Mouse (Mus musculus): ENCODE measurements around the gene Nfyc. TPM values are rescaled to one million over a fixed set of nuclear protein-coding genes. Genes with fewer than 3 reads are reported as not detected.

The Nfyc gene
- total RNA-seq (2015) (64.3 and 66.1 TPM in 2 replicates), total RNA-seq (2017) (55.0 and 67.3 TPM in 2 replicates)

DNA sequence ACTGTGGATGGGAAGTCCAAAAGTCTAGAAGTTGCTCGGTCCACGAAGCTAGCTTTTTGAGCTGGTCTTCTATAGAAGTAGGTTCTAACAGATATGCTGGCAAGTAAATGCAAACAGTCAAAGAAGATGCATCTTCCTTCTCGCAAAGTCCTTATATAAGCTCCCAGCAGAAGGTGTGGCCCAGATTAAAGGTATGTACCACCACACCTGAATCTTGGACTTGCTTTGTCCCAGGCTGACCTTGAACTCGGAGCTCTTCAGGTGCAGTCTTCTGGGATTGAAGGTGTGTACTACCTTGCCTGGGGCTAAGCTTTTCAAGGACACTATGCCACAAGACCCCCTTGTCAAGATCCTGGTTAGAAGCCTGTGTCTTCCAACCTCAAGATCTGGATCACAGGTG, at the start of gene Nfyc:
Gene Nfyc, minus strand, starts transcription at position 101 of the 400 bp plus-strand sequence.
- ATAC-seq (ENCODE audit: poor library complexity, severe bottlenecking), result no peak

DNA sequence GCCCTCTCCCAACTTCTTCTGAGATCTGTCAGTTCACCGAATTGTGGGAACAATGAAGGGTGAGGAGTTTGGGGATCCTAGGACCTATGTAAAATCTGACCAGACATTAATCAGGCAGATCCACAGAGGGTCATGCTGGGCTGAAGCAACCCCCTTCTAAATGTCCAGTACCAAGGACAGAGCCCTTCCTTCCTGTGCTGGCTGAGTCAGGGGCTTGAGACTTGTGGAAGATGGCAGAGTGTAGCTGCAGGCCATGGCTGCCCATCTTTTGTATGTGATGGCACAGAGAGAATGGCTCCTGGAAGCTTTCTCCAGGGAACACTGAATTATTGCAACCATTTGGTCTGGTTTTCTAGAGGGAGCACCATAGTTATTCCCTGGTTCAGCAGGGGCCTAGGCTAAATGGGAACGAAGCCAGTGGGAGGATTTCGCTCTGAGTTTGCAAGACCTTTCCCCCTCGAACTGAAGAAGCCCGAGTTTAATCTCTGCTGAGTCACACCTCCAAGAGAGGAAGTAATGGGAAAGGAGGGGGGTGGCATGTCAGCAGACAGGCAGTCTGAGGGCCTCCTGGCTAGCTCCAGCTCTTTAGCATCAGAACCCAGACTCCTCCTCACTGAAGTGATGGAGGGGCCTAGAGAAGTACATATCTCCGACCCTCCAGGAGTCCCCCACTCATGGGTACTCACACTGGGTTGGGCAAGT, 49.5 kb upstream of the Nfyc start:
- peak; percentile 76 for ATAC-seq (ENCODE audit: poor library complexity, severe bottlenecking)

DNA sequence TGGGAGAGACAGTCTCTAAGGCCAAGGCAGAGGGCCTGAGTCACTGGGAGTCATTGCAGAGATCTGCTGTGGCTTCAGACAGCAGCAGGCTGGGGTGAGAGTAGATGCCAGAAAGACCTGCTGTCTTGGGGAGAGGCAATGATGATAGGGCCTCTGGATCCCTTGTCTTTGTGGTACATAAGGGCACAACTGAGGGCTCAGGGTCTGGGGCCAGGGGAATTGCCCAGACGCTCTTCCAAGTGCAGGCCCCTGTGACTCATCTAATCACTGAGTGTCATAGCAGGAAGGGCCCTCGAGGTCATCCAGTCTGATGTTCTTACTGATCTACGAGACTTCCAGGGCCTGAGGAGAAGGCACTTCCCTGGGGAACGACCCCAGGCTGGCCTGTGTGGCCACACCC, 48.0 kb upstream of the Nfyc start:
- ATAC-seq (ENCODE audit: poor library complexity, severe bottlenecking), result no peak

DNA sequence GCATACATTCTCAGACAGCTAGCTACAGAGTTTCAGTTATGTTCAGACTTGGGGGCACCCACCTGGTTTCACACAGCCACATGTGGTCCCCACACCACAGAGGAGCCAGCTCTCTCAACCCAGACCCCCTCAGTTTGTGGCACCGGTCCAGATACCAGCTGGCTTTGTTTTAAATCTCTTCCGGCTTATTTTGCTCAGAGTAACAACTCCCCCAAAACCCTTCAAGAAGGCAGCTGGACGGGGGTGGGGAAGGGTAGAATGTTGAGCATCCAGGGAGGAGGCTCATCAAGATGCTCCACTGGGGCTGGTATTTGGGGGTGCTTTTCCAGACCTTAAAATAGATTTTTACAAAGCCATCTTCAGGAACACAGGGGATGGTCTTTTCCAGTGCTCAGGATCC, 47.4 kb upstream of the Nfyc start:
- no peak for ATAC-seq (ENCODE audit: poor library complexity, severe bottlenecking)

DNA sequence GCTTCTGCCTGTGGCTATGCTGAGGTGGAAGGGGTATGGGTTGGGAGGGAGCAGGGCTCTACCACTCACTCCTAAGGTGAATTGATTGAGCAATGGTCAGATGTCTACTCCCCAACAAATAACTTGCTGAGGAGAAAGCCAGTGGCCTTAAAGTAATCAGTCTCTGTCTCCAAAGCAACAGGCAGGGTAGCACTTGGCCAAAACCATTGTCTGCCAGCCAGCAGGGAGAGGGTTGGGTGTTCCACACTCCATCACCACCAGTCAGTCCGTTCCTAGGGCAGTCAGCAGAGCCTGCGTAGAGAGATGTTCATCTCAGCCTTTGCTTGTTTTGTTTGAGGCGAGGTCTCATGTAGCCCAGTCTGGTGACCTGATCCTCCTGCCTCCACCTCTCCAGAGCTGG, 44.6 kb upstream of the Nfyc start:
- no peak for ATAC-seq (ENCODE audit: poor library complexity, severe bottlenecking)

DNA sequence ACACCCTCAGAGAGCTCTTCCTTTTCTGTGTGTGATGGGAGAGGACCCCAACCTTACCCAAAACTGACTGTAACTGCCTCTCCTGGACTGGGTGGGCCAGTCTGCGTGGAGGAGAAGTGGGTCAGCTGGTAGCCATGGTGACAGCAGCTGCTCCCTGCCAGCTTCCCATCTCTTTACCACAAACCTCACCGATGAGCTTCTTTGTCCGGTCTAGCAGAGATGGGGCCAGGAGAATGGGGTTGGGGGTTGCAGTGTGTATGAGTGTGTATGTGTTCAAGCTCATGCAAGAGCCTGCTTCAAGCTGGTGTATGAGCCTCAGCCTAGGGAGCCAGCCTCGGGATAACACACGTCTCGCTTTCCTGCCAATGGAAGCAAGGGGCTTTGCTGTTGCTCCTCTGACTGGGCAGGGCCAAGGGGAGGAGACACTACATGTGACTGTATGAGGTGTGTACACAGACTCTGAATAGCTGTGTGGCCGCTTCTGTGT, 38.9 kb upstream of the Nfyc start:
- ATAC-seq (ENCODE audit: poor library complexity, severe bottlenecking), result no peak

DNA sequence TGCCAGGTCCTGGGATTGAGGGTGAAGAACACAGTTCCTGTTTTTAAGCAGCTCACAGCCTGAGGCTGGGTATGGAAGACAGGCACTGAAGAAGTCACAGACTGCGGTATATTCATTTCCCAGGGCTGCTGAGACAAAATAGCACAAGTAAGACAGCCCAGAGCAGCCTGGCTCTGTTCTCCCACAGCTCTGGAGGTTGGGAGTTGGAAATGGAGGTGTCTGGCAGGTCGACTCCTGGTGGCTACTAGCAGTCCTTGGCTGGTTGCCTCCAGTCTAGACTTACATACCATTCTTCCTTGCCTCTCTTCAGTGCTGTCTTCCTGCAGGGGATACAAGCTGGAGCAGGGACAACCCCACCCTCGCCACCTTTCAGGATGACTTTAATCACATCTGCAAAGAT, 37.6 kb upstream of the Nfyc start:
- no peak for ATAC-seq (ENCODE audit: poor library complexity, severe bottlenecking)

DNA sequence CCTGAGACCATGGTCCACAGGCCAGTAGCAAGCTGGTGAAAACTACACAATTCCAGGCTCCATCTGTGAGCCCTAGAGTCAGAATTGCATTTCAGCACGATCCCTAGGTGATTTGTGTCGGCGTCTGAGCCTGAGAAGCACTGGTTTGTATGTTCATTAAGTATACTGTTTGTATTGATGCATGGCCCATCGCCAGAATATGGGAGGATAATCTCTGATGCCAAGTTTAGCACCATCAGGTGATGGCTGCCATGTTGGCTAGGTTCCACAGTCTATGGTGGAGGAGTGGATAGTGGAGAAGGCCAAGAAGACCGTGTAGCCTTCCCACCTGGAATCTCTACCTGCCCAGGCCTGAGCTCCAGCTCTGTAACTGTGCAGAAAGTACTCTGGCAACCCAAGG, 36.9 kb upstream of the Nfyc start:
- ATAC-seq (ENCODE audit: poor library complexity, severe bottlenecking), result no peak

DNA sequence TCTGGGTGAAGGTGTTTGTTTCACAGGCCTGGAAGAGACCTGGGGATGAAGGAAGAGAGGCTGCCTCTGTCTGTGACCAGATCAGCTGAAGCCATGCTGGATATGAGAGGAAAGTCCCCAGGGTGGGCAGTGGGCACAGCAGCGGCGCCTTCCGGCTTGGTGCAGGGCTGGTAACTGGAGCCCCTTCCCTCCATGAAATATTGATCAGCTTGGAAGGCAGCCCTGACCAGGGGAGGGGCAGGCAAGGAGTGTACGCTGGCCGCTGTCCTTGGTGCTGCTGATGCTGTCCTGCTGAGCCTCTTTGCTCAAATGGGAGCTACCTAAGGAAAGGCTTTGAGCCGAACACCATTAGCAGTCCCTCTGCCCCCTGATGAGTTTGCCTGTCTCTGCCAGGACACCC, 34.8 kb upstream of the Nfyc start:
- no peak for ATAC-seq (ENCODE audit: poor library complexity, severe bottlenecking)

DNA sequence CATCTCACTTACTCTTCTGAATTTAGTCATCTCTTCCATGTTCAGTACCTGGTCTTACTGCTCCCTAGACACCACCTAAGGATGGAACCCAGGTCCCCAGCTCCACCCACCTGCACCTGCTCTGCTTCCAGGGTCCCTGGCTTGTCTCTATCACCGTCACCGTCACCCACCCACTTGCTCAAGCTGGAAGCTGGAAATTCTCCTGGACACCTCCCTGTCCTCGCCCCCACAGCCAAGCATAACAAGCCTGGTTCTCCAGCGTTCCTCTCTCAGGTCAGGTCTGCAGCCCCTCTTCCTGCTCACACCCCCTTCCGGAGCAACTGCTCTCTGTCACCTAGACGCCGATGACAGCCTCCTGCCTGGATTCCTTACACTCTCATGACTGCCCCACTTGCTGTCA, 28.5 kb upstream of the Nfyc start:
- no peak for ATAC-seq (ENCODE audit: poor library complexity, severe bottlenecking)

DNA sequence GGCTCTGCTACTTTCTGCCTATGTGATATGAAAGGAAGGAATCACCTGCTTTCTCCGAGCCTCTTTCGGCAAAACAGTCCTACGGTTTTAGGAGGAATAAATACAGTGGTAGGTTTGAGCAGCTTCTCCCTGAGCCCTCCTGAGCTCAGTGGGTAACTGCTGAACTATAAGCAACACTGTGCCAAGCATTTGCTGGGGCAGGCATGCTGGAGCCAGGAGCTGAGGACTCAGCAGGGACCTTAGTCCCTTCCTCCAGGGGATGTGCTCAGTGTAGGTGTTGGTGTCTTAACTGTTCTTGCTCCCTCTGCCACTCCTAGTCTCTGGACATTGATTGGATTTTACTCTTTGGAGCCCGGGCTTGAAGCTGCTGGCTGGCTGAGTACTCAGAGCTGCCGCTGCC, 25.0 kb upstream of the Nfyc start:
- no peak for ATAC-seq (ENCODE audit: poor library complexity, severe bottlenecking)

DNA sequence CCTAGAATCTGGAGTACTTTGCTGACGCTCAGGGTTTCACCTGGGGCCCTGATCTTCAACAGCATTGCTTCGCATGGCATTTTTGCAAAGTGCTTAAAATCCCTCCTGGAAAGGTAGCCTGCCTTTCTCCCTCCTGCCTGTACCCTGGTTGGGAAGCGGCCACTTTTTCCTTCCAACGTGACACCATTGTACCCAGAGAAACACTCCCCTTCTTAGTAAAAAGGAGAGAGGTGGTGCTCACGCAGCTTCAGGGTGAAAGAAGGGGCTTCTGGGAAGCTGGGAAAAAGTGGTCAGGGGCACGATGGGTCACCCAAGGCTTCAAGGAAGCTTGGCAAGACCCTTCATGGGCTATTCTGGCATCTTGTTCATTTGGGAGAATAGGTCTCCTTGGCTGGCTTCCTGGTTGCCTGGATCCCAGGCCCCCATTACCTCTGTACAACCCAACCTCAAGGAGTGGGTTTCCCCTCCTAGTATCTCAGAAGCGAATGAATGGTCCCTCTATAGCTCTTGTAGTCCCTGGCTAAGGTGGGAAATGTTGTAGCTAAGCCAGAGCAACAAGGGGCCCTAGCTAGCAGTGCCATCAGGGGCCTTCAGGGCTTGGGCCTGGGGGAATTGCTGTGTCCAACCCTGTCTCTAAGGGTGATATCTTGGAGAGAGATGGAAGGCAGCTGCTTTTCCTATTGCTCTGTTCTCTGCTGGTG, 24.1 kb upstream of the Nfyc start:
- no peak for ATAC-seq (ENCODE audit: poor library complexity, severe bottlenecking)

DNA sequence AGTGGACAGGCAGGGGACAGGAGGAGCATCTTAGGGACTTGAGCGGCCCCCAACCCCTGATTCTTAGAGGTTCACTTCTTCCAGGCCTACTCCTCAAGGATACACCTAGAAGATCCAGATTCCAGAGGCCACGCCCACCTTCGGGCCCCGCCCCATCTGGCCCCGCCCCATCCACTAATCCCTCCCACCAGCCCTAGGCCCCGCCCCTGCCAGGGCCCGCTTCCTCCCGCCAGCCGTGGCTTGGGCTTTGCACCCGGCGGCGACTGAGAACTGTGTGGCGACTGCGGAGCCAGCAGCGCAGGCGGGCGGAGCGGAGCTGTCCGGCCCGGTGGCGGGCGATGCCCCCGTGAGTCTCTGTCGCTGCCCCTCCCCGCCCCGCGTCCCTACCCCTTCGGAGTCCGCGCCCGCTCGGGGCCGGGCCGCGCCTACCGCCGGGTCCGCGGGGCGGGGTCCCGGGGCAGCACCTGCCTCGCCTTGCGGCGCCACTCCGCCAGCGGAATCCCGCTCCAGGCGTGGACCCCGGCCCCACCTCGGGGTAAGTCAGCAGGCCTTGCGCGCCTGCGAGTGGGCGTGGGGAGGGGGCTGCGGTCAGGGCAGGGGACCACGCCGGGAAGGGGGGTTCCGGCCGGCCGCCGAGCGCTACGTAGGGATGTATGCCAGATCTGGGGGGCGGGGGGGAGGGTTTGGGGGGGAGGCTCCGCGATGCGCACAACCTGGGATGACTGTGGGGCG, 23.4 kb upstream of the Nfyc start, which contains the start of gene Rims3:
Gene Rims3, plus strand, starts transcription at position 229 of the 732 bp plus-strand sequence.
- ATAC-seq (ENCODE audit: poor library complexity, severe bottlenecking), result peak; percentile 87

DNA sequence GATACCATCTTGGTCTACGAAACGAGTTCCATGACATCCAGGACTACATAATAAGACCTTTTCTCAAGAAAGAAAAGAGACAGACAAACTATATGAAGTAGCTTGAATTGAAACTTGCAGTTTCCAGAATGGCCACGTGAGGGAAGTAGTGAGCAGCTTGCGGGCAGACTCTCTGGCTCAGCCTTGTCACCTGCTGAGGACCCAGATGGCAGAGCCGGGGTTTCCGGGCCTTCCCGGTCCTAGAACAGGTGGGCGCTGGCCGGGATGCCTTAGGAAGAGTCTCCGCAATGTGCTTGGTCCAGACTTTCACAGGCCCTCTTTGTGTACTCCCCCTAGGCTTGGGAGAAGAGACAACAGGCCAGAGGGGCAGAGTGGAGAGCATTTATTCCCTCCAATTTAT, 19.6 kb upstream of the Nfyc start:
- peak; percentile 81 for ATAC-seq (ENCODE audit: poor library complexity, severe bottlenecking)

DNA sequence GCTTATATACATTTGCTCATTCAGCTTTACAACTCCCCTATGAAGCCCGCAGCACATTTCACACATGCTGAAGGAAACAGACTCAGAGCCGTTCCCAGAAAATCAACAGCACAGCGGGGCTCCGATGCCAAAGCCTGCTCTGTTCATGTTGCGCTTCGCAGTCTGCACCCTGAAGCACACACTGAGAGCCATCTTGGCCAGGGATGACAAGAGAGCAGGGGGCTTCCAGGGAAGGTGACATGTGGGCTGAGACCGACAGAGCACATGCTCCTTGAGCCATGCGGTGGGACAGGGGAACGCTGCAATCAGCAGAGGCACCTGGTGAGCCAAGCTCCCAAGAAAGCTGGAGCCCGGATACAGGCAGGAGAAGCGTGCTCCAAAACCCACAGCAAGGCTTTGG, 18.1 kb upstream of the Nfyc start:
- no peak for ATAC-seq (ENCODE audit: poor library complexity, severe bottlenecking)

DNA sequence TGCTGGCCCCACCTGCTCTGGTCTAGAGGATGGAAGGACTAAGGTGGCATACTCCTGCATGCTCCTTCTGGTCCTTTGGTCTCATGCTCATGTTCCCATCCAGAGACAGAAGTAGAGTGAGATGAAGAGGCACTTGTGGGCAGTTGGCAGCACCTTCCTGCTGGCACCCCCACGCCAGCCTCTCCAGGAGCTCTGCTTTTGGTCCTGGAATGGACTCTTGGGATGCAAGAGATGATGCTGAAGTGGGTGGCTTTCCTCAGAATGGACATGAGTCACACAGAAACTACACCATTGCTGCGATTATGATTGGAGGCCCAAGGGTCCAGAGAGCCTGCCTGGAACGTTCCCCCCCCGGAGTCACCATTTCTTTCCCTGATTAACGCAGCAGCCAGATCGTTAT, 17.5 kb upstream of the Nfyc start:
- no peak for ATAC-seq (ENCODE audit: poor library complexity, severe bottlenecking)

DNA sequence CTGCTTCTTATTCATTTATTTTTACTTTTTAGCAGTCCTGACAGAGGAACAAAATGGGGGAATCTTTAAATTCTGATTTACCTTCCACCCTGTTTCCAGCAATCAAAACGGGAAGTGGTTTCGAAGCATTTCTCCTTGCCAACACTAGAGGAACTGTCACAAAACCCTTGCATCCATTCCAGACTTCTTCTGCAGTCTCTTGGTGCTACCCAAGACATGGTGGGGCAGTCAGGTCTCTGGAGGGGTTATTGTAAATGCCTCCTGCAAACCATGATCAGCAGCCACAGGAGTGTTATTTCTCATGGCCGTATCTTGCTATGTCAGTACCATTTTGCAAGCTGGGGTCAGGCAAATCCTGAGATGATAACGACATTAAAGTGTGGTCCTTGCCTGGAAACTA, 13.7 kb upstream of the Nfyc start:
- peak; percentile 67 for ATAC-seq (ENCODE audit: poor library complexity, severe bottlenecking)

DNA sequence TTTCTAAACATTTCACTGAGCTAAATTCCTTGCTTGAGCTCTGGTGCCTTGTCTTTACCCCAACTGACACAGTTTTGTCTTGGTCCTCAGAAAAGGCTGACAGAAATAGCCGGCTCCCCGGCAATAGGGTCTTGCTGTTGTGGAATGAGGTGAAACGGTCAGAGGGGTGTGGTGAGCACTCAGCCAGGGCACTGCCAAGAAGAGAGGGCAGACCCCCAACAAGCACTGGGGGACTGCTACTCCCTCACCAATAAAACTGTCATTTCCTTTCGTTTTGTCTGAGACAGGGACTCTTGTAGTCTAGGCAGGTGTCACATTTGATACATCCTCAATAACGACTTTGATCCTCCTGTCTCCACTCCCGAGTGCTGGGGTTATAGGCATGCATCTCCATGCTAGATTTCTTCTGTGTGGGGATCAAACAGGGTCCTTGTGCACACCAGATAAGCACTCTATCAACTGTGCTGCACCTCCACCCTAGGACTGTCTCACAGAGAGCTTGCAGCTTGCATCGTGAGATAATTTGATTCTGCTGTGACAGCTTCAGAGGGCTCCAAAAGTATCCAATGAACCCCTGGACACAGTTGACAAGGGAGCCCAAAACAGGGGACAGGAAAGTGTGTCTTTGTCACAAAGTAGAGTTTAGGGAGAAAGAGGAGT, 13.2 kb upstream of the Nfyc start:
- ATAC-seq (ENCODE audit: poor library complexity, severe bottlenecking), result peak; percentile 15; the same call in 1 of the 2 replicates

DNA sequence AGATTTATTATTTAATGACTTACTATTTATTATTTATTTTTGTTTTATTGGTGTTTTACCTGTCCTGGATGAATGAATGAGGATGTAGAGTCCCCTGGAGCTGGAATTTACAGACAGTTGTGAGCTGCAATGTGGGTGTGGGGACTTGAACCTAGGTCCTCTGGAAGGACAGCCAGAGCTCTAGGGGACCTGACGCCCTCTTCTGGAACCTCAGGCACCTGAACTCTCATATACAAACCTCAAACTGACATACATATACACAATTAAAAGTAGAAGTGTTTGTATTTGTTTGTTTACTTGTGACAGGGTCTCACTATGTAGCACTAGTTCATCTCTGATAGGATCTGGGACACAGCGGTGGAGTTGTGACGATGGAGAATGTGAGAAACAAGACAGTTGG, 10.0 kb upstream of the Nfyc start:
- ATAC-seq (ENCODE audit: poor library complexity, severe bottlenecking), result no peak

DNA sequence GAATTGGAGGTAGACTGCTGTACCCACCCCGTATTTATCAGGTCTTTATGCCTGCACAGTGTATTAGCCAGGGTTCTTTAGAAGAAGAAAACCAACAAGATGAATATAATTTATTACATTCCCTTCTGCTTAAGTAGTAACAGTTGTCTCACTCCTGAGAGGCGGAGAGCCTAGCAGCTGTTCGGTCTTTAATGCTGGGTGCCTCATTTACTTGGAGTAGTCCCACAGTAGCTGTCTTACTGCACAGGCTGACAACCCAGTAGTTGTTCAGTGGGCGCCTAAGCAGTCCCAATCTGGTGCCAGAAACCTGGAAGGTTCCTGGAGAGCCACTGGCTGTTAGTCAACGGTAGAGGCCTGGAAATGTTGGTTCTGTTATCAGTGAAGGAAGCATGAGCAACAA, 605 bp downstream of the Nfyc start:
- no peak for ATAC-seq (ENCODE audit: poor library complexity, severe bottlenecking)

DNA sequence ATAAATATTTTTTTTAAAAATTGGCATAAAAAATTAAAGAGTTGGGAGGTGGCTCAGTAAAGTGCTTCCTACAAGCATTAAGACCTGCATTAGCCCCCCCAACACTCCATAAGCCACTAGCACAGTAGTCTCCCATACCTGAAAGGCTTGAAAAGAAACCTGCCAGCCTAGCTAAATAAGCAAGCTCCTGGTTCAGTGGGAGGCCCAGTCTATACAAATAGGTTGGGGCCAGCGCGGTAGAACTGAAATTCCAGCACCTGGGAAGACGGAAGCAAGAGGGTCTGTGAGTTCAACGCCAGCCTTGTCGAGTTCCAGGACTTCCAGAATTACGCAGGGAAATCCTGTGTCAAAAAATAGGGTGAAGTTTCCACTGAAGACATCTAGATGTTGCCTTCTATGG, 5.0 kb downstream of the Nfyc start:
- ATAC-seq (ENCODE audit: poor library complexity, severe bottlenecking), result no peak

All from megakaryocyte, adult 5-6 weeks (primary cell).